Mouse (Mus musculus) adrenal gland (tissue): Measurements from ENCODE around the gene H2afb3.
"Not testable (repeated sequence)": the region's sequence is repeated elsewhere in the genome, so short reads cannot be mapped to it uniquely, and the experiment has no call there.

Source experiments
- intact Hi-C: fragments of 180-260 bp; cut with DNase I; formaldehyde crosslinking; loops from one replicate; pipeline ENCODE4 v1.15.1; 2025
- long read RNA-seq, 2 experiments: library from polyadenylated mRNA; unstranded; transcript quantifications; one replicate each; pipeline ENCODE4 v2.0.0; 2020; ENCODE audit warnings: borderline replicate concordance in 1 of 2; ENCODE audit not compliant: insufficient replicate concordance in 1 of 2

Gene H2afb3
- long read RNA-seq, experiment 1, result 0 reads
- long read RNA-seq, experiment 2, result 0 reads

- intact Hi-C loops, result not testable (repeated sequence)
These were observed at the start of gene H2afb3 for GRCm38 (mm10) chrX:120312995-120313394. Gene H2afb3 (minus strand): TSS chrX:120313095.

GRCm38 (mm10) chrX:120301469-120302175 is 11.3 kb downstream of the H2afb3 start:
- intact Hi-C loops, result no loop called here

GRCm38 (mm10) chrX:120292832-120293750 is 19.8 kb downstream of the H2afb3 start:
- intact Hi-C loops, result no loop called here

- intact Hi-C loops, result no loop called here
These were observed 21.2 kb downstream of the H2afb3 start for GRCm38 (mm10) chrX:120291696-120292095.

GRCm38 (mm10) chrX:120290900-120291280 is 22.0 kb downstream of the H2afb3 start:
- intact Hi-C loops, result no loop called here

- intact Hi-C loops, result no loop called here
These were observed 22.6 kb downstream of the H2afb3 start, which contains the start of gene Pcdh11x for GRCm38 (mm10) chrX:120290011-120290899. Gene Pcdh11x (plus strand): TSS chrX:120290259.

- intact Hi-C loops, result no loop called here
These were observed 25.4 kb downstream of the H2afb3 start for GRCm38 (mm10) chrX:120287502-120287901.

- intact Hi-C loops, result no loop called here
These were observed 27.4 kb downstream of the H2afb3 start for GRCm38 (mm10) chrX:120285522-120285921.
